Mouse (Mus musculus) lung, postnatal 0 days (tissue): ENCODE results near the gene BC051142.

Experiments
- CTCF ChIP-seq: IDR thresholded peaks from 2 replicates; pipeline ENCODE4 v1.5.1; 2016; ENCODE audit warnings: antibody characterized with exemption, mild to moderate bottlenecking
- EP300 ChIP-seq: IDR thresholded peaks from 2 replicates; pipeline ENCODE4 v1.6.1; 2016; ENCODE audit warnings: antibody characterized with exemption, mild to moderate bottlenecking, control low read depth

GRCm38 (mm10) chr17:34377450-34378209, 21.0 kb upstream of the BC051142 start:
- TF ChIP-seq CTCF (no peak), EP300 (no peak)
